Mouse (Mus musculus) embryonic facial prominence, embryonic 14.5 days (tissue): ENCODE results near the gene Psma1. TPM values are rescaled to one million over a fixed set of nuclear protein-coding genes. Genes with fewer than 3 reads are reported as not detected.

Experiments
- ATAC-seq: fragments of 200-750 bp; cut with Nextera tagmentation; 2 replicates; pipeline ENCODE4 v1.8.0; 2017; ENCODE audit warnings: low read depth, moderate number of reproducible peaks, moderate TSS enrichment
- DNase-seq: peaks from one replicate; pipeline ENCODE4 v3.0.0-alpha.2; 2015; ENCODE audit warnings: low spot score
- H3K27ac ChIP-seq: fragments of 300-500 bp; sonication (generic); replicated peaks from 2 replicates; pipeline ENCODE4 v1.5.1; 2014; ENCODE audit warnings: low read depth, mild to moderate bottlenecking, low read length, moderate library complexity
- H3K27me3 ChIP-seq: fragments of 300-500 bp; sonication (generic); replicated peaks from 2 replicates; pipeline ENCODE4 v1.6.1; 2014; ENCODE audit warnings: low read length; ENCODE audit not compliant: control insufficient read depth, insufficient read depth
- H3K36me3 ChIP-seq: fragments of 300-500 bp; sonication (generic); 2 replicates; pipeline ENCODE4 v1.6.1; 2014; ENCODE audit warnings: low read length, mixed read lengths; ENCODE audit not compliant: control insufficient read depth, insufficient read depth
- H3K4me1 ChIP-seq: fragments of 300-500 bp; sonication (generic); 2 replicates; pipeline ENCODE4 v1.6.1; 2014; ENCODE audit warnings: antibody characterized with exemption, low read length; ENCODE audit not compliant: control insufficient read depth, insufficient read depth
- H3K4me2 ChIP-seq: fragments of 300-500 bp; sonication (generic); 2 replicates; pipeline ENCODE4 v1.6.1; 2014; ENCODE audit warnings: low read depth, mild to moderate bottlenecking, low read length, moderate library complexity, mixed read lengths
- H3K4me3 ChIP-seq: fragments of 300-500 bp; sonication (generic); 2 replicates; pipeline ENCODE4 v1.5.1; 2014; ENCODE audit warnings: low read depth, mild to moderate bottlenecking, low read length
- H3K9ac ChIP-seq: fragments of 300-500 bp; sonication (generic); 2 replicates; pipeline ENCODE4 v1.6.1; 2014; ENCODE audit warnings: low read depth, mild to moderate bottlenecking, low read length, moderate library complexity, mixed read lengths
- H3K9me3 ChIP-seq: fragments of 300-500 bp; sonication (generic); 2 replicates; pipeline ENCODE4 v1.6.1; 2016; ENCODE audit warnings: low read length; ENCODE audit not compliant: control insufficient read depth
- WGBS: fragments of 180-500 bp; shearing (Covaris S2); extraction: QIAGEN DNeasy Blood & Tissue Kit; methylation state at CpG from one replicate; pipeline ENCODE4 v1.1.7; 2014; 5-methylcytosine and 5-hydroxymethylcytosine counted together
- polyA plus RNA-seq: library from polyadenylated mRNA; unstranded; fragments of >200 nt; fragmentation: Nextera tagmentation; extraction: Ambion mirVana; gene quantifications from 2 replicates; pipeline ENCODE4 v1.2.1, GENCODE M21; 2014

Gene Psma1
- polyA plus RNA-seq, 1 experiment from 2014 or later, result 335 TPM

DNA sequence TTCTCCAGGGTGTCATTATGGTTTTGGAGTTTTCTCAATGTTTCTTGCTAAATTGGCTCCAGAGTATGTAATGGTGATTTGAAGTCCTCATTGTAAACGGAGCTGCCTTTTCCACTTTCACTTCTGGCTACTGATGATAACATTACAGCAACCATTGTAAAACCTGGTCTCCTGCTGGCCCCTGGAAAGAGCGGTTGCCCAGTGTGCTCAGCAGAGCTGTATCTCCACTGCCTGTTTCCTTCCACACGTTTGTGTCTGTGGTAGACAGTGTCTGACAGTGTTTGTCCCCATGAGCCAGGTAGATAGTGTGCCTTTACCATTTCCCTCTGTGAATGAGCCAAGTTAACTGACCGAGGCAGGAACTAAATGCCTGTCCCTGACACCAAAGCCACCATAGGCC, 33.1 kb upstream of the Psma1 start:
- Histone ChIP-seq H3K27me3 (no peaks in the 10 kb centered on the region), H3K4me2 (no peak overlapping the region), H3K9ac (no peak overlapping the region), H3K4me1 (no peaks in the 10 kb centered on the region), H3K4me3 (no peak overlapping the region), H3K9me3 (no peaks in the 10 kb centered on the region), H3K27ac (no peak overlapping the region), H3K36me3 (no peaks in the 10 kb centered on the region)
- WGBS, result 54% methylated on average over 4 of the region's 4 CpGs
- no peak for DNase-seq
- ATAC-seq, result no peak

DNA sequence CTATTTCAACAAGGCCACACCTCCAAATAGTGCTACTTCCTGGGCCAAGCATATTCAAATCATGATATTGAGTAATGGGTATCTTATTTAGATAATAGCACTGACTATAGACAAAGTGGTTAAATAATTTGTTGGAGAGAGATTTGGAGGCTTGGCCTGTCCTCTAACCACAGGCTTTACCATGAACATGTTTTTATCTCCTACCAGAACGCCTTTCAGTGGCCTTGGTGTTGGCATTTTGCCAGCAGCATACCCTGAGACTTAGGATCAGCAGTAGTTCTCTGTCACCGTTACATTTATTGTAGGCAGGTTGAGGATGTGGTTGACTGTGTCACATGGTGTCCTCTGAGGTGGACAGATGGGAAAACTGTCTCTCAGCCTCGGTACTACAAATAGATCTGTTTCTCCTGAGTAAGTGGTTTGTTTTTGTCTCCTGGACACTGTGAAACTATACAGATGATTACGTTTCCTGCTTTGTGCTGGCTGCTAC, 25.4 kb upstream of the Psma1 start:
- 60% methylated on average over 4 of the region's 4 CpGs for WGBS
- Histone ChIP-seq H3K9ac (no peak overlapping the region), H3K9me3 (no peaks in the 10 kb centered on the region), H3K4me3 (no peak overlapping the region), H3K36me3 (no peaks in the 10 kb centered on the region), H3K4me1 (no peaks in the 10 kb centered on the region), H3K27me3 (no peaks in the 10 kb centered on the region), H3K27ac (no peak overlapping the region), H3K4me2 (no peak overlapping the region)
- ATAC-seq, result no peak
- no peak for DNase-seq

- no peaks in the 10 kb centered on the region for H3K36me3 ChIP-seq
- DNase-seq, result no peak
- ATAC-seq, result no peak
- H3K4me3 ChIP-seq, result no peak overlapping the region
- no peaks in the 10 kb centered on the region for H3K27me3 ChIP-seq
- no peak overlapping the region for H3K4me2 ChIP-seq
- no peaks in the 10 kb centered on the region for H3K9me3 ChIP-seq
- no peak overlapping the region for H3K27ac ChIP-seq
- H3K4me1 ChIP-seq, result no peaks in the 10 kb centered on the region
- H3K9ac ChIP-seq, result no peak overlapping the region
- 89% methylated on average over 2 of the region's 2 CpGs for WGBS
These were observed 24.9 kb upstream of the Psma1 start for GRCm38 (mm10) chr7:114300782-114301181.

DNA sequence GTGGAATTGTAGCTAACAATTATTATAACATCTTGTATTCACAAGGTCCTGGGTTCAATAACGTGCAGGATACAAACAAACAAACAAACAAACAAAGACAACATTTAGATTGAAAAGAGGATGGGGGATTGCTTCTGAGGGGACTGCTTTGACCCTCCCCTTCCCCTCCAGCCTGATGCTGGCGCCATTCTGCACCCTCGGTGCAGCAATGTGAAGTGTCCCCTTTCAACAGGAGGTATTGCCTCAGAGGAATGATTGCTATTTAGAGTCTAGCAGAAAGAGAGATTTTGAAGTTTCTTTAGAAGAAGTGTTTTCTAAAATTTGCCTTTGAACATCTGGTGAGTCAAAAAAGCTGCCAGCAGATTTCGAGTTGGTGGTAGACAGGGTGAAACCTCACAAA, 23.3 kb upstream of the Psma1 start:
- 45% methylated on average over 4 of the region's 4 CpGs for WGBS
- Histone ChIP-seq H3K36me3 (no peaks in the 10 kb centered on the region), H3K9me3 (no peaks in the 10 kb centered on the region), H3K4me3 (no peak overlapping the region), H3K4me2 (no peak overlapping the region), H3K27ac (no peak overlapping the region), H3K27me3 (no peaks in the 10 kb centered on the region), H3K9ac (no peak overlapping the region), H3K4me1 (no peaks in the 10 kb centered on the region)
- DNase-seq, result no peak
- no peak for ATAC-seq

DNA sequence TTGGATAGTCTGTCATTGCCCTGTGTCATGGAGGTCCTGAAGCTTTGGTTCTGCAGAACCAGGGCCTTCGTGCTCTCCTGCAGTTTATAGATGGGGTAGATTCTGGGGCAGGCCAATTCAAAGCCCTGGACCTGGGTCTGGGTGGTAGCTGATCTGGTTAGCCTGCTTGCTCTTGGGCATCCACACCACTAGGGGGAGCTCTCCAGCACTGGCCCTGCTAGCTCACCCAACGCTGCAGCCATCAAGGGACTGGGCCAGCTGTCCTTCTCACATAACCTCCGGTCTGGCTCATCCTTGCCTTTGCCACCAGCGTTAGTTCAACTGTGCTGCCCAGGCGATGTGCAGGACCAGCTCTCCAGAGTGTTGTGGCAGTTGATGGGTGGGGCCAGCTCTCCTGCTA, 18.8 kb upstream of the Psma1 start:
- H3K36me3 ChIP-seq, result no peaks in the 10 kb centered on the region
- H3K4me1 ChIP-seq, result peaks cover 7% of the 10 kb centered on the region; the same call in 1 of the 2 replicates
- H3K9me3 ChIP-seq, result no peaks in the 10 kb centered on the region
- 81% methylated on average over 5 of the region's 5 CpGs for WGBS
- H3K4me3 ChIP-seq, result no peak overlapping the region
- no peak overlapping the region for H3K9ac ChIP-seq
- H3K27ac ChIP-seq, result no peak overlapping the region
- no peak for ATAC-seq
- H3K4me2 ChIP-seq, result no peak overlapping the region
- H3K27me3 ChIP-seq, result no peaks in the 10 kb centered on the region
- no peak for DNase-seq

- WGBS, result 72% methylated on average over 5 of the region's 5 CpGs
- H3K4me2 ChIP-seq, result no peak overlapping the region
- no peaks in the 10 kb centered on the region for H3K9me3 ChIP-seq
- H3K36me3 ChIP-seq, result no peaks in the 10 kb centered on the region
- no peak overlapping the region for H3K4me3 ChIP-seq
- ATAC-seq, result no peak
- peaks cover 7% of the 10 kb centered on the region; the same call in 1 of the 2 replicates for H3K4me1 ChIP-seq
- no peaks in the 10 kb centered on the region for H3K27me3 ChIP-seq
- DNase-seq, result no peak
- no peak overlapping the region for H3K9ac ChIP-seq
- H3K27ac ChIP-seq, result no peak overlapping the region
These were observed 18.0 kb upstream of the Psma1 start for GRCm38 (mm10) chr7:114293903-114294302.

- Histone ChIP-seq H3K36me3 (no peaks in the 10 kb centered on the region), H3K4me1 (peaks cover 7% of the 10 kb centered on the region; the same call in 1 of the 2 replicates), H3K9me3 (no peaks in the 10 kb centered on the region), H3K4me2 (peak overlapping the region; percentile 49), H3K4me3 (peak overlapping the region; percentile 20), H3K9ac (peak overlapping the region; percentile 37), H3K27ac (no peak overlapping the region), H3K27me3 (no peaks in the 10 kb centered on the region)
- ATAC-seq, result no peak
- DNase-seq, result no peak
- WGBS, result 13% methylated on average over 12 of the region's 12 CpGs
These were observed 16.6 kb upstream of the Psma1 start for GRCm38 (mm10) chr7:114292501-114292971.

DNA sequence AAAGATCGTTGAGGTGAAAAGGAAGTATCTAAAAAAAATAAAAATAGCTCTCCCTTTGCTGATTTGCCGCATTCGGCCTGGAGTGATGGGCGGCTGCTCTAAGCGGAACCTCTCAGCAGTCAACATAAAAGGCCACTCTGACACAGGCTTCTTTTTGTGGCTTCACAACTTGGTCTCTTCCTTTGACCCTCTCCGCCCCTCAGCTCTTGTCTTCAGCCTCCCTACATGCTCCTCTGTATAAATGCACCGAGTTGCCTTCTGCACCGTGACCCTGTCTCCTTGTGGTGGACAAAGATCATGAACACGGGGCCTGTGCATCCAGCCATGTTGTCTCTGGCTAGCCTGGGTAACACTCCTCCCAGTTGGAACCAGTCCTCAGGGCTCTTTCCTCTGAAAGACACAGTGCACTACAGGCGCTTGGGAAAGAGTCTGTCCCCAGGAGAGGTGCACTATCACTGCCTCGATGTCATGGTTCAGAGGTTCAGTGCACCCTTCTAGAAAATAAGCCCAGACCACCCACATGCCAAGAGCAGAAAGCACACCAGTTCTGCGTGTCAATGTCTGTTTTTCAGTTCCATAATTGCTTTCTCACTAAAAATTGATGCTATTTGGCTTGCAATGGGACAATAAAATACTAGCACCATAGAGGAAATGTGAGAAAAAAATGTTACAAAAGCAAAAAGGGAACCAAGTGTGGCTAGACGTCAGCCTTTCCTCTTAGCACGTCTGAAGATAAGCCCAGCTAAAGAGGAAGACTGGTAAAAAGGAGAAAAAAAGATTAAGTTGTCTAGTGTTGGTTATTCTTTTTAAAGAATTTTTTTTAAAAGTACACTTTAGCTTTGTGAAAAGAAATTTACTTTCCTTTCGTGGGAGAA, 15.8 kb upstream of the Psma1 start:
- H3K36me3 ChIP-seq, result no peaks in the 10 kb centered on the region
- WGBS, result 35% methylated on average over 15 of the region's 15 CpGs
- no peaks in the 10 kb centered on the region for H3K9me3 ChIP-seq
- DNase-seq (no peak), ATAC-seq (no peak)
- H3K27me3 ChIP-seq, result no peaks in the 10 kb centered on the region
- no peak overlapping the region for H3K4me3 ChIP-seq
- H3K27ac ChIP-seq, result no peak overlapping the region
- no peak overlapping the region for H3K4me2 ChIP-seq
- no peak overlapping the region for H3K9ac ChIP-seq
- peaks cover 7% of the 10 kb centered on the region; the same call in 1 of the 2 replicates for H3K4me1 ChIP-seq
